Mouse (Mus musculus) midbrain, embryonic 15.5 days (tissue): Measurements from ENCODE around the gene Ube2l3. TPM values are rescaled to one million over a fixed set of nuclear protein-coding genes. Genes with fewer than 3 reads are reported as not detected.
A peak's percentile ranks its signal among the peaks of the same experiment; 100 is the strongest.

ENCODE experiments used
- ATAC-seq: fragments of 200-750 bp; cut with Nextera tagmentation; replicated peaks from 2 replicates; pipeline ENCODE4 v1.8.0; 2017; ENCODE audit warnings: moderate TSS enrichment
- H3K27ac ChIP-seq: fragments of 300-500 bp; sonication (generic); 2 replicates; pipeline ENCODE4 v1.5.1; 2015; ENCODE audit warnings: mild to moderate bottlenecking, inconsistent platforms
- H3K27me3 ChIP-seq: fragments of 300-500 bp; sonication (generic); replicated peaks from 2 replicates; pipeline ENCODE4 v1.6.1; 2015; ENCODE audit warnings: inconsistent platforms
- H3K36me3 ChIP-seq: fragments of 300-500 bp; sonication (generic); replicated peaks from 2 replicates; pipeline ENCODE4 v1.6.1; 2015; ENCODE audit warnings: inconsistent platforms
- H3K4me1 ChIP-seq: fragments of 300-500 bp; sonication (generic); 2 replicates; pipeline ENCODE4 v1.6.1; 2015; ENCODE audit warnings: inconsistent platforms
- H3K4me2 ChIP-seq: fragments of 300-500 bp; sonication (generic); 2 replicates; pipeline ENCODE4 v1.6.1; 2015; ENCODE audit warnings: inconsistent platforms, mild to moderate bottlenecking, moderate library complexity
- H3K4me3 ChIP-seq: fragments of 300-500 bp; sonication (generic); 2 replicates; pipeline ENCODE4 v1.5.1; 2015; ENCODE audit warnings: mild to moderate bottlenecking, inconsistent platforms
- H3K9ac ChIP-seq: fragments of 300-500 bp; sonication (generic); 2 replicates; pipeline ENCODE4 v1.6.1; 2015; ENCODE audit warnings: mild to moderate bottlenecking, inconsistent platforms
- H3K9me3 ChIP-seq: fragments of 300-500 bp; sonication (generic); 2 replicates; pipeline ENCODE4 v1.6.1; 2016; ENCODE audit warnings: inconsistent platforms
- WGBS: fragments of 180-500 bp; shearing (Covaris S2); methylation state at CpG from one replicate; pipeline ENCODE4 v1.1.7; 2015; ENCODE audit warnings: mixed read lengths; 5-methylcytosine and 5-hydroxymethylcytosine counted together
- polyA plus RNA-seq: library from polyadenylated mRNA; unstranded; fragments of >200 nt; fragmentation: Nextera tagmentation; extraction: Ambion mirVana; gene quantifications from 2 replicates; pipeline ENCODE4 v1.2.1, GENCODE M21; 2015

Gene Ube2l3
- polyA plus RNA-seq = 262 and 275 TPM in 2 replicates

GRCm38 (mm10) chr16:17202549-17202948, at the start of gene Ube2l3:
TSS of gene Ube2l3 (minus strand) at chr16:17202649.
- Histone ChIP-seq H3K9me3 (no peaks in the 10 kb centered on the region), H3K27me3 (peaks cover 3% of the 10 kb centered on the region; the same call in 1 of the 2 replicates), H3K4me3 (peak within 1 kb of the TSS; percentile 85), H3K36me3 (no peaks in the 10 kb centered on the region), H3K4me1 (peaks cover 16% of the 10 kb centered on the region), H3K9ac (peak within 1 kb of the TSS; percentile 91; the same call in 1 of the 2 replicates), H3K4me2 (peak within 1 kb of the TSS; percentile 75), H3K27ac (no peak within 1 kb of the TSS; the same call in 1 of the 2 replicates)
- WGBS = 89% methylated on average over 1 of the region's 1 CpGs
- no peak for ATAC-seq

- no peak overlapping the region for H3K4me2 ChIP-seq
- H3K9ac ChIP-seq = no peak overlapping the region
- peaks cover 26% of the 10 kb centered on the region for H3K4me1 ChIP-seq
- no peak for ATAC-seq
- WGBS = 62% methylated on average over 3 of the region's 3 CpGs
- no peaks in the 10 kb centered on the region for H3K27me3 ChIP-seq
- no peaks in the 10 kb centered on the region for H3K36me3 ChIP-seq
- H3K4me3 ChIP-seq = no peak overlapping the region
- no peak overlapping the region for H3K27ac ChIP-seq
- H3K9me3 ChIP-seq = no peaks in the 10 kb centered on the region
Observed at GRCm38 (mm10) chr16:17251539-17251938, 49.1 kb upstream of the Ube2l3 start.

- H3K4me1 ChIP-seq = peaks cover 25% of the 10 kb centered on the region
- no peak overlapping the region for H3K4me3 ChIP-seq
- no peak overlapping the region for H3K9ac ChIP-seq
- no peaks in the 10 kb centered on the region for H3K36me3 ChIP-seq
- WGBS = 83% methylated on average over 6 of the region's 6 CpGs
- H3K9me3 ChIP-seq = no peaks in the 10 kb centered on the region
- no peak overlapping the region for H3K27ac ChIP-seq
- ATAC-seq = no peak
- H3K27me3 ChIP-seq = no peaks in the 10 kb centered on the region
- no peak overlapping the region for H3K4me2 ChIP-seq
Observed at GRCm38 (mm10) chr16:17249135-17249534, 46.7 kb upstream of the Ube2l3 start.

- Histone ChIP-seq H3K9ac (no peak overlapping the region), H3K9me3 (no peaks in the 10 kb centered on the region), H3K4me2 (no peak overlapping the region), H3K4me1 (peaks cover 13% of the 10 kb centered on the region), H3K4me3 (no peak overlapping the region), H3K27ac (no peak overlapping the region), H3K36me3 (no peaks in the 10 kb centered on the region), H3K27me3 (no peaks in the 10 kb centered on the region)
- ATAC-seq = no peak
- WGBS = 67% methylated on average over 4 of the region's 4 CpGs
Observed at GRCm38 (mm10) chr16:17247727-17248126, 45.3 kb upstream of the Ube2l3 start.

GRCm38 (mm10) chr16:17244996-17245395, 42.5 kb upstream of the Ube2l3 start:
- Histone ChIP-seq H3K4me2 (no peak overlapping the region), H3K27me3 (no peaks in the 10 kb centered on the region), H3K9ac (no peak overlapping the region), H3K36me3 (no peaks in the 10 kb centered on the region), H3K4me1 (peaks cover 6% of the 10 kb centered on the region; the same call in 1 of the 2 replicates), H3K9me3 (no peaks in the 10 kb centered on the region), H3K27ac (no peak overlapping the region), H3K4me3 (no peak overlapping the region)
- WGBS = 67% methylated on average over 1 of the region's 1 CpGs
- no peak for ATAC-seq

GRCm38 (mm10) chr16:17243731-17244130, 41.3 kb upstream of the Ube2l3 start:
- Histone ChIP-seq H3K4me1 (peaks cover 18% of the 10 kb centered on the region), H3K9ac (no peak overlapping the region), H3K4me2 (no peak overlapping the region), H3K27ac (no peak overlapping the region), H3K4me3 (no peak overlapping the region), H3K27me3 (no peaks in the 10 kb centered on the region), H3K36me3 (no peaks in the 10 kb centered on the region), H3K9me3 (no peaks in the 10 kb centered on the region)
- ATAC-seq = no peak
- WGBS = 69% methylated on average over 1 of the region's 1 CpGs

- Histone ChIP-seq H3K36me3 (no peaks in the 10 kb centered on the region), H3K27me3 (no peaks in the 10 kb centered on the region), H3K27ac (no peak overlapping the region), H3K4me1 (peaks cover 51% of the 10 kb centered on the region), H3K4me2 (no peak overlapping the region), H3K9me3 (no peaks in the 10 kb centered on the region), H3K4me3 (no peak overlapping the region), H3K9ac (no peak overlapping the region)
- 77% methylated on average over 2 of the region's 2 CpGs for WGBS
- no peak for ATAC-seq
Observed at GRCm38 (mm10) chr16:17239409-17239808, 37.0 kb upstream of the Ube2l3 start.

- H3K36me3 ChIP-seq = no peaks in the 10 kb centered on the region
- H3K27ac ChIP-seq = no peak overlapping the region
- H3K9me3 ChIP-seq = no peaks in the 10 kb centered on the region
- no peak for ATAC-seq
- no peak overlapping the region for H3K9ac ChIP-seq
- no peak overlapping the region for H3K4me2 ChIP-seq
- H3K27me3 ChIP-seq = no peaks in the 10 kb centered on the region
- WGBS = 90% methylated on average over 3 of the region's 3 CpGs
- H3K4me3 ChIP-seq = no peak overlapping the region
- H3K4me1 ChIP-seq = peaks cover 58% of the 10 kb centered on the region
Observed at GRCm38 (mm10) chr16:17237634-17238033, 35.2 kb upstream of the Ube2l3 start.

GRCm38 (mm10) chr16:17234916-17235665, 32.6 kb upstream of the Ube2l3 start:
- H3K9ac ChIP-seq = peak overlapping the region; percentile 98
- H3K4me2 ChIP-seq = peak overlapping the region; percentile 83
- no peaks in the 10 kb centered on the region for H3K27me3 ChIP-seq
- no peak for ATAC-seq
- 52% methylated on average over 9 of the region's 9 CpGs for WGBS
- peak overlapping the region; percentile 93 for H3K4me3 ChIP-seq
- no peaks in the 10 kb centered on the region for H3K36me3 ChIP-seq
- no peaks in the 10 kb centered on the region for H3K9me3 ChIP-seq
- peak overlapping the region; percentile 98 for H3K27ac ChIP-seq
- peaks cover 54% of the 10 kb centered on the region for H3K4me1 ChIP-seq

- no peaks in the 10 kb centered on the region for H3K36me3 ChIP-seq
- peak overlapping the region; percentile 83 for H3K4me2 ChIP-seq
- peaks cover 48% of the 10 kb centered on the region for H3K4me1 ChIP-seq
- H3K9ac ChIP-seq = peak overlapping the region; percentile 98
- WGBS = 2% methylated on average over 12 of the region's 12 CpGs
- H3K4me3 ChIP-seq = peak overlapping the region; percentile 93
- no peaks in the 10 kb centered on the region for H3K27me3 ChIP-seq
- ATAC-seq = no peak
- H3K9me3 ChIP-seq = no peaks in the 10 kb centered on the region
- H3K27ac ChIP-seq = peak overlapping the region; percentile 98
Observed at GRCm38 (mm10) chr16:17234499-17234895, 32.0 kb upstream of the Ube2l3 start.

- Histone ChIP-seq H3K4me3 (peak overlapping the region; percentile 93), H3K27ac (peak overlapping the region; percentile 98), H3K4me1 (peaks cover 42% of the 10 kb centered on the region), H3K4me2 (peak overlapping the region; percentile 83), H3K9me3 (no peaks in the 10 kb centered on the region), H3K27me3 (no peaks in the 10 kb centered on the region), H3K36me3 (no peaks in the 10 kb centered on the region), H3K9ac (peak overlapping the region; percentile 98)
- WGBS = under 1% methylated on average over 61 of the region's 62 CpGs
- ATAC-seq = peak; percentile 78
Observed at GRCm38 (mm10) chr16:17233702-17234498, 31.5 kb upstream of the Ube2l3 start.
